Mouse (Mus musculus) limb, embryonic 13.5 days (tissue): ENCODE data around the gene Slc25a22. TPM values are rescaled to one million over a fixed set of nuclear protein-coding genes. Genes with fewer than 3 reads are reported as not detected.
"Not testable (repeated sequence)": the region's sequence is repeated elsewhere in the genome, so short reads cannot be mapped to it uniquely, and the experiment has no call there.

Experiments used
- ATAC-seq: fragments of 200-750 bp; cut with Nextera tagmentation; 2 replicates; pipeline ENCODE4 v1.8.0; 2017; ENCODE audit warnings: low read depth, moderate number of reproducible peaks, moderate TSS enrichment; ENCODE audit not compliant: low FRiP score
- H3K27ac ChIP-seq: fragments of 300-500 bp; sonication (generic); 2 replicates; pipeline ENCODE4 v1.5.1; 2015; ENCODE audit warnings: inconsistent platforms, mild to moderate bottlenecking, moderate library complexity
- H3K27me3 ChIP-seq: fragments of 300-500 bp; sonication (generic); 2 replicates; pipeline ENCODE4 v1.6.1; 2015; ENCODE audit warnings: mild to moderate bottlenecking, inconsistent platforms
- H3K36me3 ChIP-seq: fragments of 300-500 bp; sonication (generic); 2 replicates; pipeline ENCODE4 v1.6.1; 2015; ENCODE audit warnings: inconsistent platforms, mild to moderate bottlenecking, moderate library complexity
- H3K4me1 ChIP-seq: fragments of 300-500 bp; sonication (generic); 2 replicates; pipeline ENCODE4 v1.6.1; 2015; ENCODE audit warnings: inconsistent platforms
- H3K4me2 ChIP-seq: fragments of 300-500 bp; sonication (generic); replicated peaks from 2 replicates; pipeline ENCODE4 v1.6.1; 2015; ENCODE audit warnings: inconsistent platforms, mild to moderate bottlenecking, moderate library complexity
- H3K4me3 ChIP-seq: fragments of 300-500 bp; sonication (generic); 2 replicates; pipeline ENCODE4 v1.5.1; 2015; ENCODE audit warnings: moderate library complexity, mild to moderate bottlenecking, inconsistent platforms
- H3K9ac ChIP-seq: fragments of 300-500 bp; sonication (generic); 2 replicates; pipeline ENCODE4 v1.6.1; 2015; ENCODE audit warnings: mild to moderate bottlenecking, inconsistent platforms
- H3K9me3 ChIP-seq: fragments of 300-500 bp; sonication (generic); 2 replicates; pipeline ENCODE4 v1.6.1; 2016; ENCODE audit warnings: inconsistent platforms
- WGBS: fragments of 180-500 bp; shearing (Covaris S2); methylation state at CpG from one replicate; pipeline ENCODE4 v1.1.7; 2015; 5-methylcytosine and 5-hydroxymethylcytosine counted together
- polyA plus RNA-seq: library from polyadenylated mRNA; unstranded; fragments of >200 nt; fragmentation: Nextera tagmentation; extraction: Ambion mirVana; gene quantifications from 2 replicates; pipeline ENCODE4 v1.2.1, GENCODE M21; 2015

Slc25a22 gene
- polyA plus RNA-seq, 1 experiment from 2014 or later, result 39.3 TPM

DNA sequence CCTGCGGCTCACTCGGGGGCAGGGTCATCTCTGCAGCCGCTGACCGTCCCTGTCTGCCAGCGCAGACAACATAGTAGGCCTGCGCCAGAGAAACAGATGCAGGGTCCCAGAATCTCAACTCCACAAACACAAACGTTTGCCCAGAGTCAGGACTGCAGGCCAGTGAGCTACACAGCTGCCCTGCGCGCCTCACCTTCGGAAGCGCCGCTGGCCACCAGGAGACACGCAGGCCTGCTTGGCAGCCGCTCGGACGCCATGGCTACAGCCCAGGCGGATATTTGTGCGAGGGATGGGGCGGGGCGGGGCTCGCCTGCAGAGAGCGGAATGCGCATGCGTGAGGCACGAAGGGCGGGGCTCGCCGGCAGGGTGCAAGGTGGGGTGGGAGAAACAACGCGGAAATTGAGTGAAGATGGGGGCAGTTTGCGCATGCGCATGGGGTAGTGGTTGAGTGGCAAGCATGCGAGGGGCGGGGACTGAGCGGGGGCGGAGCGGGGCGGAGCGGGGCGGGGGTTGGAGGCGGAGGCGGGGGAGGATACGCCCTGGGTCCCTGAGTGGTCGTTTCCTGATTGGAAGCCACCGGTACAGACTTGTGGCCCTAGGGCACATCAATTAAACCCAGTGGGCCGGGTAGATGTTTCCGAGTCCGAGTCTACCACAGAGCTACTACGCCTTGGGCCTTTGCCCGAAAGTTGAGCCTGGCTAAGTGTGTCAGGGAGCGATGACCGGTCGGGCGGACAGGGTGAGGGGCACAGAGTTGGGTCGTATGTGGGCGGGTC, 23.7 kb downstream of the Slc25a22 start, which contains the start of gene Gatd1:
TSS of gene Gatd1 (minus strand) at position 328 of the 776 bp plus-strand sequence.
- H3K4me3 ChIP-seq, result peak within 1 kb of the TSS; percentile 86

DNA sequence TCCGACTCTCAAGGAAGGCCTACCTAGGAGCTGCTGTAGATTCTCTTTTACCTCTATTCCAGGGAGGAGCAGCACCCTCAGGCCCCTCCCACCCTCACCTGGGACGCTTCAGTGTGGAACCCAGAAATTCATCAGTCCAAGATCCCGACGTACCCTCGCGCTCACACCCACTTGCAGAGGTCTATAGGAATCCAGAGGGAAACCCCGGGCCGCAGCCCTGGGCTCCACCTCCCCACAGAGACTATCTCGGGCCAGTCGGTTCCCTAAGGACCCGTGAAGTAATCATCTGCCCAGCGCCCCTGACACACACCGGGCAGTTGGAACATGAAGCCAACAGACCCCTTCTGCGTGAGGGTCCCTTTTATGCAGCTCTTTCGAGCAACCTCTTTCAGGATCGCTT, 24.4 kb downstream of the Slc25a22 start:
- 0 out of 2 replicates have a peak, but pooled peaks have one; percentile 2 for ATAC-seq
- Histone ChIP-seq H3K27ac (peak overlapping the region; percentile 78), H3K4me2 (peak overlapping the region; percentile 84), H3K4me3 (peak overlapping the region; percentile 86), H3K9me3 (no peaks in the 10 kb centered on the region), H3K27me3 (no peaks in the 10 kb centered on the region), H3K4me1 (peaks cover 14% of the 10 kb centered on the region), H3K36me3 (peaks cover 36% of the 10 kb centered on the region), H3K9ac (peak overlapping the region; percentile 87)
- 5% methylated on average over 16 of the region's 16 CpGs for whole genome bisulfite sequencing

More for the DNA sequence above, 23.7 kb downstream of the Slc25a22 start, which contains the start of gene Gatd1:
- peak within 1 kb of the TSS; percentile 84 for H3K4me2 ChIP-seq
- H3K4me1 ChIP-seq, result peaks cover 15% of the 10 kb centered on the region
- peaks cover 29% of the 10 kb centered on the region for H3K36me3 ChIP-seq
- peak; percentile 88 for ATAC-seq
- H3K27me3 ChIP-seq, result no peaks in the 10 kb centered on the region
- peak within 1 kb of the TSS; percentile 78 for H3K27ac ChIP-seq
- no peaks in the 10 kb centered on the region for H3K9me3 ChIP-seq
- peak within 1 kb of the TSS; percentile 87 for H3K9ac ChIP-seq
- 0% methylated on average over 48 of the region's 56 CpGs for WGBS

DNA sequence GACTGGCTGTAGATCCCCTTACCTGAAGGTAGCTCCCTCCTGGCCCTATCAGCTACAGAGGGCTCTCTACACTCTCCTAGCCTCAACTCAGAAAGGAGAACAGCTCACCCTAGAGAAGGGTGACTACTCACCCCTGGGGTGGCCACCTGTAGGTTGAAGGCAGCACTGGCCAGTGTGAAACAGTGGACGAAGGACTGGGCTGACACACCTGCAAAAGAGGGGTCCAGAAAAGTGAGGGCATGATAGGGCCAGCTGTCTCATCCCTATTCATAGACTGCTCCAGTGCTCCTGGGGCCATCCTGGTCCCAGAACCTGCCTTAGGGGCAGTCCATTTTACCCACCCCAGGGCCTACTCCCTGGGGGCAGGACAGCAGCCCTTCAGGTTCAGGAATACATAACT, 26.0 kb downstream of the Slc25a22 start:
- peaks cover 14% of the 10 kb centered on the region for H3K4me1 ChIP-seq
- H3K27ac ChIP-seq, result no peak overlapping the region
- H3K9ac ChIP-seq, result no peak overlapping the region
- H3K36me3 ChIP-seq, result peaks cover 46% of the 10 kb centered on the region
- no peak for ATAC-seq
- H3K4me3 ChIP-seq, result no peak overlapping the region
- 96% methylated on average over 1 of the region's 1 CpGs for WGBS
- H3K4me2 ChIP-seq, result no peak overlapping the region
- H3K27me3 ChIP-seq, result no peaks in the 10 kb centered on the region
- H3K9me3 ChIP-seq, result no peaks in the 10 kb centered on the region

DNA sequence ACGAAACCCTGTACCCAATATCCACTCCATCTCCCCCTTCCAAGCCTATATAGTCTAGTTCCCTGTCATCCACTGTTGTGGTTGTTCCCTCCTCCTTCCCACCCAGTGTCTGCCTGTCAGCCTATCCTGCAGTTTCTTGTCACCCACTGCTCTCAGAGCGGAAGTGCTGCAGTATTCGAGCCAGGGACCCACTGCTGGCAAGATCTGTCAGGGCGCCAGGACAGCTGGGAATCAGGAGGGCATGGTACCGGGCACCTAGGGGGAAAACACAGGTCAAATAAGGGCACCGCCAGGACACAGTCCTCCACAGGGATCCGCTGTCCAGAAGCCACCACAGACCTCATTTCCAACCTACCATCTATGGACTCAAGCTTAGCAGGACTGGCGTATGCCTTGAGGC, 27.1 kb downstream of the Slc25a22 start:
- WGBS, result 91% methylated on average over 8 of the region's 8 CpGs
- no peak overlapping the region; the same call in 1 of the 2 replicates for H3K9ac ChIP-seq
- H3K27me3 ChIP-seq, result no peaks in the 10 kb centered on the region
- no peaks in the 10 kb centered on the region for H3K9me3 ChIP-seq
- ATAC-seq, result no peak
- peaks cover 14% of the 10 kb centered on the region for H3K4me1 ChIP-seq
- H3K4me2 ChIP-seq, result no peak overlapping the region
- no peak overlapping the region for H3K4me3 ChIP-seq
- no peak overlapping the region for H3K27ac ChIP-seq
- H3K36me3 ChIP-seq, result peaks cover 46% of the 10 kb centered on the region

DNA sequence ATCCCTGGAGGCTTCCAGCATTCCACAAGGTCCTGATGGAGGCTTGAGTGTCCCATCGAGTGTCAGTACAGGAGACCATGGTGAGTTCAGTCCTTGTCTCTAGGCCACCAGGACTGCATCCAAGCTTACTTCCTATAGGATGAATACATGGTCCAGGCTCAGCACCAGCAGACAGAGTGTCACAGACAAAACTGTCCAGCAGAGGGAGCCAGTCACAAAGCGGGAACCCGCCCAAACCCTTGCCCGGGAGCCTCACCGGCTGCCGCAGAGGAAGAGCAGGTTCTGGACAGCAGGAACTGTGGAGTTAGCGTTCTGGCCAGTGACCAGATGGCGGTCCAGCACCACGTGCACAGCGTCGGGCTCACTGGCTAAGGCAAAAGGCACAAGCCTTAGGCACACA, 28.9 kb downstream of the Slc25a22 start:
- ATAC-seq, result peak; percentile 65
- Histone ChIP-seq H3K4me3 (no peak overlapping the region), H3K9ac (0 out of 2 replicates have a peak overlapping the region, but pooled peaks have one; percentile 2), H3K9me3 (no peaks in the 10 kb centered on the region), H3K4me1 (peaks cover 14% of the 10 kb centered on the region), H3K27ac (no peak overlapping the region), H3K4me2 (no peak overlapping the region), H3K36me3 (peaks cover 52% of the 10 kb centered on the region), H3K27me3 (no peaks in the 10 kb centered on the region)
- 14% methylated on average over 11 of the region's 11 CpGs for WGBS

DNA sequence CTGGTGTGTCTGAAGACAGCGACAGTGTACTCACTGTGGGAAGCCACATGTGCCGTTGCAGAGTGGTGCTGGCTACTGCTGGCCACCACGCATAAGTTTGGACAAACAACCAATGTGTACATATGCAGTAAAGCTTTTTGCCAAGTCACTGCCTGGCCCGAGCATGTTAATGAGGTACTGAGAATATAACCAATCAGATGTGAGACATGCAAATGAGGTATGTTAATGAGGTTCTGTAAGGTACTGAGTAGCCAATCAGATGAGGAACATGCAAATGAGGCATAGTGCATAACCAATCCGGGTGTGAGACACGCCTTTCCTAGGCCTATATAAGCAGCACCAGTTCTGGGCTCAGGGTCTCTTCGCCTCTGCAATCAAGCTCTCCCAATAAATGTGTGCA, 30.0 kb downstream of the Slc25a22 start:
- not testable (repeated sequence) for H3K9ac ChIP-seq, H3K27ac ChIP-seq, H3K4me1 ChIP-seq, ATAC-seq, H3K4me2 ChIP-seq, H3K27me3 ChIP-seq, H3K9me3 ChIP-seq, H3K4me3 ChIP-seq
- H3K36me3 ChIP-seq, result peaks cover 62% of the 10 kb centered on the region
- 97% methylated on average over 7 of the region's 7 CpGs for WGBS

DNA sequence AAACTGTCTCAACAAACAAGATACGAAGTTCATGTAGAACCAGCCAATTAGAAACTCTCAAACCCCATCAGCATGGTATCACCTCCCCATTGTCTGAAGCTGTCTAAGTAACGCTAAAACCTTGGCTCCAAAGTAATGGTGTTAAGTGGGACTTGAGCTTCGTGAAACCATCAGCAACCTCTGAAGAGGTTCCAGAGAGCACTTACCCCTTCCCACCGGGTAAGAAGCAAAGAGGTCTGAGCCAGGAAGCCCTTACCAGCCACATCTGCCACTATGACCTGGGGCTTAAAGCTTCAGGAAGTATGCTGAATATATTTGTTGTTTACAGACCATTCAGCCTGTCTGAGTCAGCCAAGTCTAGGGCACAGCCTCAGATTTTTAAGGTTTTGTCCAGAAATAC, 32.2 kb downstream of the Slc25a22 start:
- WGBS, result 81% methylated on average over 4 of the region's 4 CpGs
- Histone ChIP-seq H3K4me3 (no peak overlapping the region), H3K27ac (no peak overlapping the region), H3K9me3 (no peaks in the 10 kb centered on the region), H3K27me3 (no peaks in the 10 kb centered on the region), H3K4me2 (no peak overlapping the region), H3K9ac (no peak overlapping the region), H3K36me3 (peaks cover 70% of the 10 kb centered on the region), H3K4me1 (peaks cover 5% of the 10 kb centered on the region)
- ATAC-seq, result no peak

DNA sequence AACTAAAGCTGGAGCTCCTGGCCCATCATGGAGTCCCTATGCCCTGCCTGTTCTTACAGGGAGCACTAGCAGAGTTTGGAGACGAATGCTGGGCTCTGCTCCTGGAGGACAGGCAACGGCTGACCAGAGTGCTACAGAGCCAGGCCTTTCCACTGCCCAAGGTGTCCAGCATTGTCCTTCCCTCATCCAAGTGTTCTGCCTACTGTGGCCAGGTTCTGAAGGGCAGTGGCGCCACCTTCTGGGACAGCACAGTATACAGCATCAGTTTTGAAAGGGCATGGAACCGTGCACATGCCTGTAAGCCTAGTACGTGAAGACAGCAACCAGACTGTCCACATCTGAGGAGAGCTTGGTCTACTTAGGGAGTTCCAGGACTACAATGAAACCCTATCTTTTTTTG, 34.4 kb downstream of the Slc25a22 start:
- H3K27me3 ChIP-seq, result no peaks in the 10 kb centered on the region

DNA sequence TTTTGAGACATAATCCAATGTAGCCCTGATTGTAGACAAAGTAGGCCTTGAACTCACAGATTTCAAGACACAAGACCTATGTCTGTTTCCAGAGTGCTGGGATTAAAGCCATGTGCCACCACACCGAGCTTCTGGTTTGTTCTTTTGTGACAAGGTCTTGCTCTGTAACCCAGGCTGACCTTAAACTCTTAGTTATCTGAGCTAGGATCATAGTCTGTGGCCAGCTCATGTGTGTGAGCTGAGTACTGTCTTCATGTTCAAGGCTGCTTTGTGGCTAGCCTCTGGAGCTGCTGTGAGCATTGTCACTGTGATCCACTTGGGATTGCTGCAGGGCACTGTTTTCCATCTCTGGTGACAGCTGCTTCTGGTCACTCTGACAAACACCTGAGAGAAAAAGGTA, 42.3 kb downstream of the Slc25a22 start:
- no peak for ATAC-seq
- H3K4me1 ChIP-seq, result peaks cover 12% of the 10 kb centered on the region
- H3K9me3 ChIP-seq, result no peaks in the 10 kb centered on the region
- H3K4me3 ChIP-seq, result no peak overlapping the region
- peaks cover 47% of the 10 kb centered on the region for H3K36me3 ChIP-seq
- no peaks in the 10 kb centered on the region for H3K27me3 ChIP-seq
- no peak overlapping the region for H3K27ac ChIP-seq
- 72% methylated on average over 1 of the region's 1 CpGs for WGBS
- no peak overlapping the region for H3K9ac ChIP-seq
- H3K4me2 ChIP-seq, result no peak overlapping the region

More for the DNA sequence above, 34.4 kb downstream of the Slc25a22 start:
- peaks cover 69% of the 10 kb centered on the region for H3K36me3 ChIP-seq
- H3K4me3 ChIP-seq, result no peak overlapping the region
- 48% methylated on average over 5 of the region's 5 CpGs for WGBS
- H3K9ac ChIP-seq, result no peak overlapping the region
- no peak overlapping the region for H3K4me2 ChIP-seq
- no peaks in the 10 kb centered on the region for H3K4me1 ChIP-seq
- no peak for ATAC-seq
- no peaks in the 10 kb centered on the region for H3K9me3 ChIP-seq
- H3K27ac ChIP-seq, result no peak overlapping the region

DNA sequence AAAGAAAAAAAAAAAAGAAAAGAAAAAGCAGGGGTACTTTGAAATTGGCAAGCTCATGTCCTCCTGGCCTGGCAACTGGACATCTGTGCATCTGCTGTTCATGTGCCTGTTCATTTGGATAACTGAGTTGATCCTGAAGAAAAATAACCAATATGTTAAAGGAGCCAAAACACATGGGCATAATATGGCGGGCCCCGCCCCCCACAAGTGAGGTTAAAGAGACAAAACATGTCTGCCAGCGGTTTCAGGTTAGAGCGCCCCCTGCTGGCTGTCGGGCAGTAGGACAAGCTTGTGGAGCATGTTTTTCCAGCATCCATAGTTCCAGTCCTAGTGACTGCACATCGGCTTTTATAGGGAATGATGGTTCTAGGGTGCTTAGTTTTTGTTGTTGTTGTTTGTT, 42.9 kb downstream of the Slc25a22 start:
- Histone ChIP-seq H3K4me2 (no peak overlapping the region), H3K4me3 (no peak overlapping the region), H3K4me1 (peaks cover 12% of the 10 kb centered on the region), H3K36me3 (peaks cover 41% of the 10 kb centered on the region), H3K9me3 (no peaks in the 10 kb centered on the region), H3K9ac (no peak overlapping the region), H3K27me3 (0 out of 2 replicates have a peak, but pooled peaks cover 2% of the 10 kb centered on the region), H3K27ac (no peak overlapping the region)
- ATAC-seq, result no peak
- 21% methylated on average over 6 of the region's 6 CpGs for WGBS

DNA sequence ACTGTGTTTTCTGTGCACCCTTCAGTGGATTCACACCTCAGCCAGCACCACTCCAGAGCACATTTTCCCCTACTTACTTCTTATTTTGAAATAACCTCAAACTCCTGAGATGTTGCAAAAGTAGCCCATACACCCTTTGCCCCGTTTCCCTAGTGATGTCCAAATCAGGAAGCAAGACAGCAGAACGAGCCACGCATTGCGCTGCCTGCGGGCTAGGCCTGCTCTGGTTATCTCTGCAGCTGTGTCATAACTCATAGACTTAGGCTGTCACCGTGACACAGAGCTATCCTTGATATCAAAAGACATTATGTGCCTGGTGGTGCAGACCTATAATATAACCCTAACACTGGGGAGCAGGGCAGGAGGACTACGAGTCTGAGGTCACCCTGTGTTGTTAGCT, 43.5 kb downstream of the Slc25a22 start:
- Histone ChIP-seq H3K27me3 (0 out of 2 replicates have a peak, but pooled peaks cover 2% of the 10 kb centered on the region), H3K36me3 (peaks cover 36% of the 10 kb centered on the region), H3K4me3 (no peak overlapping the region), H3K9me3 (no peaks in the 10 kb centered on the region), H3K4me2 (no peak overlapping the region), H3K9ac (no peak overlapping the region), H3K4me1 (peaks cover 12% of the 10 kb centered on the region), H3K27ac (no peak overlapping the region)
- ATAC-seq, result no peak
- WGBS, result 90% methylated on average over 7 of the region's 7 CpGs

DNA sequence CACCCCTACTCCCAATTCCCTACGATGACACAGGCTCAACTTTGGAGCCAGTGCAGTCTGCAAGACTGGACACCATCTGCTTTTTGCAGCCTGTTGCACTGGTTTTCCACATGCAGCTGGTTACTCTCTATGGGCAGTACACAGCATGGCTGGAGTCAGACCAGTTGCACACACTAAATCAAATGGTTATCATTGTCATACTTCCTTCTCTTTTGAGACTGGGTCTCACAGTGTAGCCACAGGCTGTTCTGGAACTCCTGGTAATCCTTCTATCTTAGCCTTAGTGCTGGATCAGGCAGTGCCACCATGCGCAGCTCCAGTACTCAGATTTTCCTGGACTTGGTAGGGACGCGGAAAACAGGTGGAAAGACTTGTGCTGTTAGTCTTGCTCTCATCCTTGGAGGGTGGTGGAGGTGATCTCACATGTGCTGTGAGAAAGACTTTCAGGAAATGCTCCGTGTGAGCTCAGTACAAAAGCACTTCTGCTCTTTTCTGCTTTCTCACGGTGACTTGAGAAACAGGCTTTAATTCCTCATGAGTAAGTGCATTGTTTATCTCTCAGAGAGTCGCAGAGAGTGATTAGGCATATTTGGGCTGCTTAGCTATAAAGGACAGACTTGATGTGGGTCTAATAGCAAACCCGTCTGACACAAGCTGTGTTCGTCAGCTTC, 45.0 kb downstream of the Slc25a22 start:
- Histone ChIP-seq H3K27ac (peak overlapping the region; percentile 4; the same call in 1 of the 2 replicates), H3K4me3 (peak overlapping the region; percentile 59), H3K9ac (peak overlapping the region; percentile 75), H3K4me2 (peak overlapping the region; percentile 80), H3K4me1 (peaks cover 12% of the 10 kb centered on the region), H3K9me3 (no peaks in the 10 kb centered on the region), H3K36me3 (peaks cover 21% of the 10 kb centered on the region), H3K27me3 (0 out of 2 replicates have a peak, but pooled peaks cover 2% of the 10 kb centered on the region)
- WGBS, result 38% methylated on average over 9 of the region's 9 CpGs
- no peak for ATAC-seq
